Mouse (Mus musculus): Measurements from ENCODE around the gene Apba3. TPM values are rescaled to one million over a fixed set of nuclear protein-coding genes. Genes with fewer than 3 reads are reported as not detected.

The Apba3 gene
- total and polyA plus RNA-seq, 3 experiments = 111 to 151 (median 123) TPM

- DNase-seq = peak; percentile 68 to 86
- Histone ChIP-seq H3K4me1 (ENCODE audit: control insufficient read depth, insufficient read depth, low read length) (no peaks in the 10 kb centered on the region), H3K36me3 (ENCODE audit: control insufficient read depth, insufficient read depth, low read length) (no peaks in the 10 kb centered on the region), H3K9ac (ENCODE audit: low read depth, low read length) (no peak overlapping the region), H3K79me2 (replicated peaks; ENCODE audit: control insufficient read depth, insufficient read depth, low read length) (no peaks in the 10 kb centered on the region), H3K27me3 (ENCODE audit: control insufficient read depth, insufficient read depth, low read length) (peaks cover 5% of the 10 kb centered on the region; the same call in 1 of the 2 replicates), H3K27ac (no peak overlapping the region), H3K4me3 (no peak overlapping the region)
- 0 out of 2 replicates have a peak, but pooled peaks have one; percentile 100 for TF ChIP-seq CTCF (IDR thresholded peaks at IDR 0.05)
- 0 out of 2 replicates have a peak, but pooled peaks have one; percentile 50 for TF ChIP-seq EP300 (IDR thresholded peaks at IDR 0.05; ENCODE audit: insufficient read depth, low read depth, low read length)
- TF ChIP-seq POLR2A (IDR thresholded peaks at IDR 0.05; ENCODE audit: insufficient read depth, low read depth, low read length) = no peak
- intact Hi-C loops (cut with DNase I) = no loop called here
- 10% methylated on average over 17 of the region's 17 CpGs for WGBS
Measured at GRCm38 (mm10) chr10:81244595-81244994, 22.2 kb upstream of the Apba3 start.

GRCm38 (mm10) chr10:81245166-81245565 is 21.6 kb upstream of the Apba3 start:
- H3K79me2 ChIP-seq (replicated peaks; ENCODE audit: control insufficient read depth, insufficient read depth, low read length) = no peaks in the 10 kb centered on the region
- no peak for DNase-seq
- no peaks in the 10 kb centered on the region for H3K4me1 ChIP-seq (ENCODE audit: control insufficient read depth, insufficient read depth, low read length)
- WGBS = 94% methylated on average over 6 of the region's 6 CpGs
- no peaks in the 10 kb centered on the region for H3K36me3 ChIP-seq (ENCODE audit: control insufficient read depth, insufficient read depth, low read length)
- H3K27ac ChIP-seq = no peak overlapping the region
- TF ChIP-seq EP300 (IDR thresholded peaks at IDR 0.05; ENCODE audit: insufficient read depth, low read depth, low read length) (no peak), CTCF (IDR thresholded peaks at IDR 0.05) (no peak), POLR2A (IDR thresholded peaks at IDR 0.05; ENCODE audit: insufficient read depth, low read depth, low read length) (no peak)
- intact Hi-C loops (cut with DNase I) = no loop called here
- H3K4me3 ChIP-seq = no peak overlapping the region
- H3K27me3 ChIP-seq (ENCODE audit: control insufficient read depth, insufficient read depth, low read length) = no peaks in the 10 kb centered on the region
- H3K9ac ChIP-seq (ENCODE audit: low read depth, low read length) = no peak overlapping the region

GRCm38 (mm10) chr10:81247804-81248203 is 19.0 kb upstream of the Apba3 start:
- TF ChIP-seq CTCF (IDR thresholded peaks at IDR 0.05) (no peak), EP300 (IDR thresholded peaks at IDR 0.05; ENCODE audit: insufficient read depth, low read depth, low read length) (no peak), POLR2A (IDR thresholded peaks at IDR 0.05; ENCODE audit: insufficient read depth, low read depth, low read length) (no peak)
- no peaks in the 10 kb centered on the region for H3K36me3 ChIP-seq (ENCODE audit: control insufficient read depth, insufficient read depth, low read length)
- DNase-seq = no peak
- no peak overlapping the region for H3K27ac ChIP-seq
- no peak overlapping the region for H3K9ac ChIP-seq (ENCODE audit: low read depth, low read length)
- intact Hi-C loops (cut with DNase I) = no loop called here
- peaks cover 3% of the 10 kb centered on the region; the same call in 1 of the 2 replicates for H3K27me3 ChIP-seq (ENCODE audit: control insufficient read depth, insufficient read depth, low read length)
- no peaks in the 10 kb centered on the region for H3K4me1 ChIP-seq (ENCODE audit: control insufficient read depth, insufficient read depth, low read length)
- H3K4me3 ChIP-seq = no peak overlapping the region
- no peaks in the 10 kb centered on the region for H3K79me2 ChIP-seq (replicated peaks; ENCODE audit: control insufficient read depth, insufficient read depth, low read length)
- whole genome bisulfite sequencing = 92% methylated on average over 2 of the region's 2 CpGs

- no peak overlapping the region for H3K27ac ChIP-seq
- intact Hi-C loops (cut with DNase I) = no loop called here
- peaks cover 4% of the 10 kb centered on the region; the same call in 1 of the 2 replicates for H3K27me3 ChIP-seq (ENCODE audit: control insufficient read depth, insufficient read depth, low read length)
- no peak overlapping the region for H3K4me3 ChIP-seq
- no peaks in the 10 kb centered on the region for H3K4me1 ChIP-seq (ENCODE audit: control insufficient read depth, insufficient read depth, low read length)
- no peak overlapping the region for H3K9ac ChIP-seq (ENCODE audit: low read depth, low read length)
- DNase-seq = no peak
- H3K79me2 ChIP-seq (replicated peaks; ENCODE audit: control insufficient read depth, insufficient read depth, low read length) = no peaks in the 10 kb centered on the region
- H3K36me3 ChIP-seq (ENCODE audit: control insufficient read depth, insufficient read depth, low read length) = no peaks in the 10 kb centered on the region
- no peak for TF ChIP-seq EP300 (IDR thresholded peaks at IDR 0.05; ENCODE audit: insufficient read depth, low read depth, low read length)
- TF ChIP-seq CTCF (IDR thresholded peaks at IDR 0.05) = no peak
- TF ChIP-seq POLR2A (IDR thresholded peaks at IDR 0.05; ENCODE audit: insufficient read depth, low read depth, low read length) = no peak
- 85% methylated on average over 8 of the region's 8 CpGs for WGBS
Measured at GRCm38 (mm10) chr10:81249442-81249841, 17.3 kb upstream of the Apba3 start.

- TF ChIP-seq CTCF (IDR thresholded peaks at IDR 0.05) = no peak
- TF ChIP-seq POLR2A (IDR thresholded peaks at IDR 0.05; ENCODE audit: insufficient read depth, low read depth, low read length) = no peak
- TF ChIP-seq EP300 (IDR thresholded peaks at IDR 0.05; ENCODE audit: insufficient read depth, low read depth, low read length) = no peak
- H3K27me3 ChIP-seq (ENCODE audit: control insufficient read depth, insufficient read depth, low read length) = peaks cover 11% of the 10 kb centered on the region; the same call in 1 of the 2 replicates
- H3K4me3 ChIP-seq = no peak within 1 kb of the TSS
- H3K9ac ChIP-seq (ENCODE audit: low read depth, low read length) = no peak within 1 kb of the TSS
- 11% methylated on average over 44 of the region's 44 CpGs for WGBS
- intact Hi-C loops (cut with DNase I) = no loop called here
- no peak within 1 kb of the TSS for H3K27ac ChIP-seq
- no peaks in the 10 kb centered on the region for H3K79me2 ChIP-seq (replicated peaks; ENCODE audit: control insufficient read depth, insufficient read depth, low read length)
- H3K4me1 ChIP-seq (ENCODE audit: control insufficient read depth, insufficient read depth, low read length) = no peaks in the 10 kb centered on the region
- DNase-seq = peak in 1 of 2 experiments; percentile 44
- H3K36me3 ChIP-seq (ENCODE audit: control insufficient read depth, insufficient read depth, low read length) = no peaks in the 10 kb centered on the region
Measured at GRCm38 (mm10) chr10:81252424-81253419, 14.0 kb upstream of the Apba3 start, which contains the start of gene Matk. TSS of gene Matk (plus strand) at chr10:81252935.

GRCm38 (mm10) chr10:81254886-81255285 is 11.9 kb upstream of the Apba3 start:
- Histone ChIP-seq H3K27me3 (ENCODE audit: control insufficient read depth, insufficient read depth, low read length) (peaks cover 15% of the 10 kb centered on the region; the same call in 1 of the 2 replicates), H3K9ac (ENCODE audit: low read depth, low read length) (no peak overlapping the region), H3K4me1 (ENCODE audit: control insufficient read depth, insufficient read depth, low read length) (no peaks in the 10 kb centered on the region), H3K36me3 (ENCODE audit: control insufficient read depth, insufficient read depth, low read length) (no peaks in the 10 kb centered on the region), H3K79me2 (replicated peaks; ENCODE audit: control insufficient read depth, insufficient read depth, low read length) (no peaks in the 10 kb centered on the region), H3K27ac (no peak overlapping the region), H3K4me3 (no peak overlapping the region)
- 61% methylated on average over 1 of the region's 1 CpGs for WGBS
- no peak for TF ChIP-seq POLR2A (IDR thresholded peaks at IDR 0.05; ENCODE audit: insufficient read depth, low read depth, low read length)
- no peak for TF ChIP-seq EP300 (IDR thresholded peaks at IDR 0.05; ENCODE audit: insufficient read depth, low read depth, low read length)
- no peak for TF ChIP-seq CTCF (IDR thresholded peaks at IDR 0.05)
- intact Hi-C loops (cut with DNase I) = no loop called here
- DNase-seq = no peak

Measured in heart, adult 2 months (tissue).